Mouse (Mus musculus) kidney, embryonic 16.5 days (tissue): ENCODE measurements at regions not wholly inside any gene's neighbourhood (a gene's known extent, or its start where the extent isn't known, plus 50 kb on each side); places are given as distances from the start of the nearest gene placed in this dataset.

ENCODE experiments used
- ATAC-seq: fragments of 200-750 bp; cut with Nextera tagmentation; 2 replicates; pipeline ENCODE4 v1.8.0; 2017; ENCODE audit warnings: moderate TSS enrichment; ENCODE audit not compliant: low FRiP score, low TSS enrichment
- H3K27ac ChIP-seq: fragments of 300-500 bp; sonication (generic); 2 replicates; pipeline ENCODE4 v1.5.1; 2014; ENCODE audit warnings: low read length
- H3K27me3 ChIP-seq: fragments of 300-500 bp; sonication (generic); 2 replicates; pipeline ENCODE4 v1.6.1; 2014; ENCODE audit warnings: low read length, control low read depth, mixed read lengths; ENCODE audit not compliant: insufficient read depth
- H3K36me3 ChIP-seq: fragments of 300-500 bp; sonication (generic); 2 replicates; pipeline ENCODE4 v1.6.1; 2014; ENCODE audit warnings: low read length, control low read depth, mixed read lengths; ENCODE audit not compliant: insufficient read depth
- H3K4me1 ChIP-seq: fragments of 300-500 bp; sonication (generic); 2 replicates; pipeline ENCODE4 v1.6.1; 2014; ENCODE audit warnings: low read length, control low read depth, mixed read lengths; ENCODE audit not compliant: insufficient read depth
- H3K4me2 ChIP-seq: fragments of 300-500 bp; sonication (generic); replicated peaks from 2 replicates; pipeline ENCODE4 v1.6.1; 2014; ENCODE audit warnings: low read depth, low read length
- H3K4me3 ChIP-seq: fragments of 300-500 bp; sonication (generic); 2 replicates; pipeline ENCODE4 v1.5.1; 2014; ENCODE audit warnings: mild to moderate bottlenecking, low read length
- H3K9ac ChIP-seq: fragments of 300-500 bp; sonication (generic); replicated peaks from 2 replicates; pipeline ENCODE4 v1.6.1; 2014; ENCODE audit warnings: low read length
- H3K9me3 ChIP-seq: fragments of 300-500 bp; sonication (generic); 2 replicates; pipeline ENCODE4 v1.6.1; 2016; ENCODE audit warnings: low read length, control low read depth
- WGBS: fragments of 180-500 bp; shearing (Covaris S2); extraction: QIAGEN DNeasy Blood & Tissue Kit; methylation state at CpG from one replicate; pipeline ENCODE4 v1.1.7; 2014; 5-methylcytosine and 5-hydroxymethylcytosine counted together

DNA sequence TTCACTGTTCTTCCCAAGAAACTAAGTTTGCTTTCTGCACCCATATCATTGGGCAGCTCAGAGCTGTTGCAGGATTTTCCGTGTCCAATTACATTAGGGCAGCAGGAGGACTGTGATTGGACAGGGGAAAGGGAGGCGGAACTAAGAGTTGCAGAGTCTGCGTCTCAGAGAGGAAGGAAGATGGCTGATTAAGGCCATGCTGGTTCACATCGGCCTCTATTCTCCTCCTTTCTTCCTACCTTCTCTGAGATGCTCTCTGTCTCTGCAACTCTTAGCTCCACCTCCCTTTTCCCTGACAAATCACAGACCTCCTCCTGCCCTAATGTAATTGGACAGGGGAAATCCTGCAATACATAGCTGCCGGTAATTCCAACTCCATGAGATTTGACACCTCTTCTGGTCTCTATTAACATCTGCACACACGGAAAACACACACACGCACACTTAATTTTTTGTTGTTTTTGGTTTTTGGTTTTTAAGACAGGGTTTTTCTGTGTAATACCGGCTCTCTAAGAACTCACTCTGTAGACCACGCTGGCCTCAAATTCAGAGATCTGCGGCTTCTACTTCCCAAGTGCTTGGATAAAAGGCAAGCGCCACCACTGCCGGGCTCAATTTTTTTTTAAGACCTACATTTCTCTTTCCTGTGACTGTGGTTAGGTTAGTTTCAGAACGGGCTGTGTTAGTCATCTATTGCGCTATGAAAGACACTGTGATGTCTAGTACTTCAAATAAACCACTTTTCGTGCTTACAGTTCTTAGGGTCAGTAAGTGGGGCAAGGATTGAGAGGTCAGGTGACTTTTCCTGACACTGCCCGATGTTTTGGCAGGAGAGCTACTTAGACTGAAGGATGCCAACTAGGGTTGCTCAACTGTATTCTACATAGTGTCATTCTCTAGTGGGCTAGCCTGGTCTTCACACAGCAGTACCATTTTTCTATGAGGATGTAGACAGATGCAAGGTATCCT, 628.6 kb upstream of the Gm10131 start:
- WGBS = 89% methylated on average over 14 of the region's 16 CpGs
- no peaks in the 10 kb centered on the region for H3K36me3 ChIP-seq
- H3K9ac ChIP-seq = no peak overlapping the region
- H3K27me3 ChIP-seq = no peaks in the 10 kb centered on the region
- no peak overlapping the region for H3K4me2 ChIP-seq
- ATAC-seq = no peak
- H3K4me3 ChIP-seq = no peak overlapping the region
- no peaks in the 10 kb centered on the region for H3K4me1 ChIP-seq
- H3K9me3 ChIP-seq = no peaks in the 10 kb centered on the region
- H3K27ac ChIP-seq = no peak overlapping the region

DNA sequence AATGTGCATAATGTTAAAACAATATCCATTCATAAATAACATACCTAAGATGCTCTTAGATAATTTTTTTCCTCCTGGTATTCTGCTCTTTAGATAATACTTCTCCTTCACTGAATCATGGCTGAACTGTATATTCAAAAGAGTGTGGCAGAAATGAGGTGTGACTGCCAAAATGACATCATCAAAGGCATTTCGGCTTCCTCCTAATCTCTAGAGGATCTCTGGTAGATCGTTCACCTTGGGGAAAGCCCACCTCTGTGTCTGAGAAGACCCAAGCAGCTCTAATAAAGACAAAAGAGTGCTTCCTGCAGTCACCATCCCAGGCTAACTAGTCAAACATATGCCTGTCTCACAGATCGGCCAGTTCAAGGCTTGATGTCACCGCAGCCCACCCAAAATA, 624.7 kb upstream of the Gm10131 start:
- H3K4me3 ChIP-seq = no peak overlapping the region
- H3K27ac ChIP-seq = no peak overlapping the region
- peaks cover 9% of the 10 kb centered on the region for H3K4me1 ChIP-seq
- H3K9me3 ChIP-seq = no peaks in the 10 kb centered on the region
- H3K4me2 ChIP-seq = no peak overlapping the region
- peaks cover 2% of the 10 kb centered on the region; the same call in 1 of the 2 replicates for H3K27me3 ChIP-seq
- ATAC-seq = no peak
- H3K9ac ChIP-seq = no peak overlapping the region
- no peaks in the 10 kb centered on the region for H3K36me3 ChIP-seq
- WGBS = 88% methylated on average over 4 of the region's 4 CpGs

DNA sequence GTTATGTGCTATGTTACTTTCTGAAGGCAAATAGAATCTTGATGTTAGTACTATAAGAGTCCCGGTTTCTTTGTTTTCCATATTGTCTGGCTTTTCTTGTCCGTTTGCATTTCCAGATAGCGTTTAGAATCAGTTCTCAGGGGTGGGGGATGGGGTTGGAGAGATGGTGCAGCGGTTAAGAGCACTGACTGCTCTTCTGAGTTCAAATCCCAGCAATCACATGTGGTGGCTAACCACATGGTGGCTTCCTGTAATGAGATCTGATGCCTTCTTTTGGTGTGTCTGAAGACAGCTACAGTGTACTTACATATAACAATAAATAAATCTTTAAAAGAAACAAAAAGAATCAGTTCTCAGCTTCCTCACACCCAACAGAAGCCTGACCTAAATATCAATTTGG, 623.5 kb upstream of the Gm10131 start:
- no peaks in the 10 kb centered on the region for H3K36me3 ChIP-seq
- no peak for ATAC-seq
- H3K4me3 ChIP-seq = no peak overlapping the region
- peaks cover 2% of the 10 kb centered on the region; the same call in 1 of the 2 replicates for H3K27me3 ChIP-seq
- no peak overlapping the region for H3K4me2 ChIP-seq
- H3K4me1 ChIP-seq = peaks cover 9% of the 10 kb centered on the region
- H3K9ac ChIP-seq = no peak overlapping the region
- H3K9me3 ChIP-seq = no peaks in the 10 kb centered on the region
- H3K27ac ChIP-seq = no peak overlapping the region
- 83% methylated on average over 4 of the region's 4 CpGs for WGBS

DNA sequence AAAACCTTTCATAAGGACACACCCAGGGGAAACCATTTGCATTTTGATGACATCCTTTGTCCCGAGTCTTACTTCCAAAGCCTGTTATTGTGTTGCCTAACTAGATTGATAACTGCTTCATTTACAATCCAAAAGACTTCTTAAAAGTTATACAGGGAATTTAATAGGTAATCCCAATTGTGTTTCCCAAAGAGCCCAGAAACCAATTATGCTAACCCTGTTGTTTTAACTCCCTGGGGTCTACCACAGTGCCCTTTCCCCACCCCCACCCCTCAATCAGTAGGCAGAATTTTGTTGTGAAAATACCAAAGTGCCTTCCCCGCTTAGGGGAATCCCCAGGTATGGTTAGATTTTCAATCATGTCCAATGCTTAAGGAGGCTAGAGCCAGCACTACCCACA, 621.3 kb upstream of the Gm10131 start:
- Histone ChIP-seq H3K9me3 (no peaks in the 10 kb centered on the region), H3K27me3 (peaks cover 2% of the 10 kb centered on the region; the same call in 1 of the 2 replicates), H3K27ac (no peak overlapping the region), H3K4me3 (no peak overlapping the region), H3K4me2 (no peak overlapping the region), H3K4me1 (peaks cover 9% of the 10 kb centered on the region), H3K36me3 (no peaks in the 10 kb centered on the region), H3K9ac (no peak overlapping the region)
- ATAC-seq = no peak
- WGBS = 31% methylated on average over 2 of the region's 2 CpGs

DNA sequence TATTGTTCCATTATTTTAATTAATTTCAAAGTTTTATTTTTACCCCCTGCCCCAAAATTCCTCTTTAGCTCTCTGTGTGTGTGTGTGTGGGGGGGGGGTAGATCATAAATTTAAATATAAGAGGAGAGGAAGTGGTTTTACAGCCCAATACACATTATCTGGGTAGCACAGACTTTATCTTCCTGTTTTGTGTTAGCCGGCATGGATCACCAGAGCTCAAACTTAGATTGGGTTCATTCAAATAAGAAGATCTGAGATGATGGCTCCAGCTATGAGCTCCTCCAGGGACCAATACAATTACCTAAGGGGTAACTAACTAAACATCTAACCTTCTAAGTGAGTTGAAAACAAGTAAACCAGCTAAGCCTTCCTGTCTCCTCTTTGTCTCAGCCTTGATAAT, 620.8 kb upstream of the Gm10131 start:
- no peaks in the 10 kb centered on the region for H3K36me3 ChIP-seq
- WGBS = 16% methylated on average over 1 of the region's 1 CpGs
- no peak overlapping the region for H3K4me2 ChIP-seq
- ATAC-seq = no peak
- peaks cover 2% of the 10 kb centered on the region; the same call in 1 of the 2 replicates for H3K27me3 ChIP-seq
- H3K9ac ChIP-seq = no peak overlapping the region
- H3K4me1 ChIP-seq = peaks cover 9% of the 10 kb centered on the region
- no peaks in the 10 kb centered on the region for H3K9me3 ChIP-seq
- no peak overlapping the region for H3K4me3 ChIP-seq
- no peak overlapping the region for H3K27ac ChIP-seq

DNA sequence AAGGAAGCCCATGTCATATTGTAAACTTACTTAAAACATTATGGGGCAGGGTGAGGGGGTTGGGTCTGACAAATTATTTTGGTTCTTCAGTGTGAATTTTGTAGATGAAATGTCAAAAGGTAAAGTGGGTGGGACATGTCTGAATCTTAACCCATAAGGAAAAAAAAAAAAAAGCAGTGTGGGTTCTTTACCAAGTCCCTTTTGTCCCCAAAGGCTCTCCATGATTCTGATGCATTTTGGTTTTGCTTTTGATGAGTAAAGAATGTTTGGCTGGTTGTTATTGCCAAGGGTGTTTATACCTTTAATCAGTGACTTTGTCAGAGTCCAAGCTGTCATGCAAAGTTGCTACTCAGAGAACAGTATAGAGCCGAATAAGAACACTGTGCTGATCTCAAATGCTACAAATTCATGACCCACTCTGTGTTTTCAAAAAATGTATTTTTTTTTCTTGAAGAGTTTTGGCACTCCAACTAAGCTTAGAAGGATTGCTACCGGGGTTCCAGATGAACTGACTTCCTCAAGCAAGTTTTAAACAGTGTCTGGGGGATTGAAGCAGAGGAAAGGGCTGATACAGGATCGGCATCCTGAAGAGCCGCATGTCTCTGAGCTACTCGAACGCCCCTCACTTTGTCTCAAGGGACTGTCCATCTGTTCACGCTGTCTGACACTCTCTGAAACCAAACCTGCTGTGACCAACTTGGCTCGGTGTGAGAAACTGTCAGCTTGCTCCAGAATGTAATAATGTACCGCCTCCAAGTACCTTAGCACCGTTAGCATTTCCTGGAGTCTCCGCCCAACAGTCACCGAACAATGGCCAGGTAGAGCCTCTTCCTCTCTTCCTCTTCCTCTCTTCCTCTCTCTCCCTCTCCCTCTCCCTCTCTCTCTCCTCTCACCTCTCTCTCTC, 619.8 kb upstream of the Gm10131 start:
- Histone ChIP-seq H3K27me3 (peaks cover 2% of the 10 kb centered on the region; the same call in 1 of the 2 replicates), H3K4me1 (peaks cover 9% of the 10 kb centered on the region), H3K36me3 (no peaks in the 10 kb centered on the region), H3K27ac (no peak overlapping the region), H3K4me3 (no peak overlapping the region; the same call in 1 of the 2 replicates), H3K9me3 (no peaks in the 10 kb centered on the region), H3K9ac (no peak overlapping the region), H3K4me2 (peak overlapping the region; percentile 24)
- no peak for ATAC-seq
- WGBS = 23% methylated on average over 12 of the region's 12 CpGs

DNA sequence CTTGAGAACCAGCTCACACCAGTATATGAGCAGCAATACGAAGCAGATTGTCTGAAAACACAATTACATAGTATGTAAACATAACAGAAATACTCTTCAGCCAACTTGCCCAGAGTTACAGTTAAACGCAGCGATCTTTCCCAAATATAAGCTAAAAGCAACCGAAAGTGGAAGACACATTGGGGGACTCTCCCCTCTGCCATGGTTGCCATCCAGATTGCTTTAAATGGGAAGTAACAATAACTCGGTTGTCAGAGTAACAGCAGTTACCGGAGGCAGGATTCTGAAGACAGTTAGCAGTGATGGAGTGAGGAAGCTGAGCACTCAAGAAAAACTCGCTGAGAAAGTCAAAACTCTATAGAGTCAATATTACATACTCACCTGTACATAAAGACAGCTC, 618.0 kb upstream of the Gm10131 start:
- H3K4me1 ChIP-seq = peaks cover 9% of the 10 kb centered on the region
- 90% methylated on average over 7 of the region's 7 CpGs for WGBS
- no peak overlapping the region for H3K4me2 ChIP-seq
- no peak overlapping the region for H3K27ac ChIP-seq
- H3K9me3 ChIP-seq = no peaks in the 10 kb centered on the region
- ATAC-seq = no peak
- no peak overlapping the region for H3K4me3 ChIP-seq
- H3K36me3 ChIP-seq = no peaks in the 10 kb centered on the region
- H3K9ac ChIP-seq = no peak overlapping the region
- H3K27me3 ChIP-seq = peaks cover 2% of the 10 kb centered on the region; the same call in 1 of the 2 replicates

DNA sequence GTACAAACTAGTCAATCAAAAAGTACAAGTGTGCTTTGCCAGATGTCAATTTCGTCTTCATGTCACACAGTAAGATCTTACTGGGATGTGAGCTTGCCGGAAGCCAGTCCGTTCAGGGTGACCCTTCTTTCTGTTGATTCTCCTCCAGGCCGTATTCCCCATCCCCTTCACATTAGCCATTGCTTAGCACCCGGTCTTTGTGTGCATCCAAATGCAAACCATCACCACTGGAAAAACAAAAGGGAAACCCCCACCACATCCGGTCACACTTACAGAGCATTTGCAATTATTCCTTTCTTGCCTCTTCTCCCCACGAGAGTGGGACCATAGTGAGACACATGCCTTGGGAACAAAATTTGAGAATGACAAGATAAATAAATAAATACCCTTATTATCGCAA, 616.2 kb upstream of the Gm10131 start:
- no peak overlapping the region for H3K4me3 ChIP-seq
- peaks cover 2% of the 10 kb centered on the region; the same call in 1 of the 2 replicates for H3K27me3 ChIP-seq
- H3K4me2 ChIP-seq = no peak overlapping the region
- no peak overlapping the region for H3K27ac ChIP-seq
- whole genome bisulfite sequencing = 84% methylated on average over 8 of the region's 8 CpGs
- no peaks in the 10 kb centered on the region for H3K36me3 ChIP-seq
- peaks cover 9% of the 10 kb centered on the region for H3K4me1 ChIP-seq
- no peaks in the 10 kb centered on the region for H3K9me3 ChIP-seq
- H3K9ac ChIP-seq = no peak overlapping the region
- no peak for ATAC-seq

DNA sequence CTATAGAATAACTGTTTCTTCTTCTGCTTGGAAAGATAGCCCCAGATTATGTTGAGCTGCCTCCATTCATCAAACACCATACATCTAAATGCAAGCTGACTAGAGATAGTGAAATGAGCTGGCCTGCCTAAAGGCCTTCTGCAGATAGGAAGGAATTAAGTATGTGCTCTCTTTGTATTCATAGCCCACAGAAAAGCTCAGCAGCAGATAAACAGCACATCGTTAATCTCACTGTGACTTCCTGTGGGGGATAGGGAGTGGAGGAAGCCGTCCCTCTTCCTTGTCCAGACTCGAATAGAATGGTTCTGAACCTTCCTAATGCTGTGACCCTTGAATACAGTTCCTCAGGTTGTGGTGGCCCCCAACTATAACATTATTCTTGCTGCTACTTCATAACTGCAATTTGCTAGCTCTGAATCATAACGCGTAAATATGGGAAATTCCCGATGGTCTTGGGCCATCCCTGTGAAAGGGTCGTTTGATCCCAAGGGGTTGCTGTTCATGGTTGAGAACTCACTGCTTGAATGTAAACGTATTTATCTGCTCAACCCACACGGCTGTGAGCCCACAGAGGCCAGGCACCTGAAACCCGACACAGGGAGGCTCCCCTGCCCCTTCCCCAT, 614.7 kb upstream of the Gm10131 start:
- H3K9me3 ChIP-seq = no peaks in the 10 kb centered on the region
- no peak overlapping the region for H3K4me2 ChIP-seq
- H3K9ac ChIP-seq = no peak overlapping the region
- 36% methylated on average over 10 of the region's 10 CpGs for WGBS
- ATAC-seq = no peak
- H3K4me3 ChIP-seq = no peak overlapping the region
- H3K27ac ChIP-seq = no peak overlapping the region
- H3K36me3 ChIP-seq = no peaks in the 10 kb centered on the region
- H3K27me3 ChIP-seq = no peaks in the 10 kb centered on the region
- no peaks in the 10 kb centered on the region; the same call in 1 of the 2 replicates for H3K4me1 ChIP-seq
